Mouse (Mus musculus) MEL (cell line): Measurements from ENCODE around the gene Ispd. TPM values are rescaled to one million over a fixed set of nuclear protein-coding genes. Genes with fewer than 3 reads are reported as not detected.

Source experiments
- DNase-seq: peaks from one replicate; pipeline ENCODE4 v3.0.0; 2011; ENCODE audit warnings: low read depth, low spot score
- H3K27ac ChIP-seq: 2 replicates; pipeline ENCODE4 v1.5.1; 2012; ENCODE audit warnings: low read depth, mild to moderate bottlenecking, control low read depth, low read length, moderate library complexity; ENCODE audit not compliant: control insufficient read depth
- H3K27me3 ChIP-seq, 2 experiments: fragments of 150-350 bp in 1 of 2; sonication (generic) in 1 of 2; 2 replicates each; pipeline ENCODE4 v1.6.1; 2012; ENCODE audit warnings: low read length in 2 of 2, mild to moderate bottlenecking in 2 of 2, improper control_type of control experiment in 1 of 2, moderate library complexity in 1 of 2; ENCODE audit not compliant: insufficient read depth in 2 of 2, control insufficient read depth in 1 of 2
- H3K36me3 ChIP-seq, 2 experiments: 2 replicates each; pipeline ENCODE4 v1.6.1; 2012 to 2014; ENCODE audit warnings: low read length in 2 of 2, improper control_type of control experiment in 1 of 2, inconsistent platforms in 1 of 2, mild to moderate bottlenecking in 1 of 2; ENCODE audit not compliant: insufficient read depth in 2 of 2, control insufficient read depth in 1 of 2
- H3K4me1 ChIP-seq, 2 experiments: fragments of 150-350 bp in 1 of 2; sonication (generic) in 1 of 2; 2 replicates each; pipeline ENCODE4 v1.6.1; 2012; ENCODE audit warnings: low read length in 2 of 2, improper control_type of control experiment in 1 of 2, mild to moderate bottlenecking in 1 of 2; ENCODE audit not compliant: insufficient read depth in 2 of 2, control insufficient read depth in 1 of 2
- H3K4me3 ChIP-seq, 2 experiments: fragments of 150-350 bp in 1 of 2; sonication (generic) in 1 of 2; 2 replicates each; pipeline ENCODE4 v1.5.1; 2012; ENCODE audit warnings: low read depth in 2 of 2, low read length in 2 of 2, mild to moderate bottlenecking in 2 of 2, moderate library complexity in 2 of 2, control low read depth in 1 of 2, improper control_type of control experiment in 1 of 2; ENCODE audit not compliant: control insufficient read depth in 1 of 2, insufficient read depth in 1 of 2
- H3K79me2 ChIP-seq: 2 replicates; pipeline ENCODE4 v1.6.1; 2012; ENCODE audit warnings: mild to moderate bottlenecking, low read length, moderate library complexity; ENCODE audit not compliant: control insufficient read depth, poor library complexity, insufficient read depth
- H3K9ac ChIP-seq: 2 replicates; pipeline ENCODE4 v1.6.1; 2012; ENCODE audit warnings: low read depth, mild to moderate bottlenecking, control low read depth, low read length, moderate library complexity; ENCODE audit not compliant: control insufficient read depth, poor library complexity, severe bottlenecking
- H3K9me3 ChIP-seq: fragments of 150-350 bp; sonication (generic); replicated peaks from 2 replicates; pipeline ENCODE4 v1.6.1; 2012; ENCODE audit warnings: mild to moderate bottlenecking, low read length, improper control_type of control experiment, moderate library complexity; ENCODE audit not compliant: insufficient read depth
- BHLHE40 ChIP-seq: IDR thresholded peaks from 2 replicates; pipeline ENCODE4 v1.6.1; 2012; ENCODE audit warnings: low read depth, mild to moderate bottlenecking, inconsistent platforms, low read length, improper control_type of control experiment, borderline replicate concordance
- CHD1 ChIP-seq: IDR thresholded peaks from 2 replicates; pipeline ENCODE4 v1.6.1; 2012; ENCODE audit warnings: low read depth, mild to moderate bottlenecking, inconsistent platforms, low read length, improper control_type of control experiment
- CHD2 ChIP-seq: IDR thresholded peaks from 2 replicates; pipeline ENCODE4 v1.6.1; 2011; ENCODE audit warnings: low read length, improper control_type of control experiment
- CTCF ChIP-seq, 3 experiments: IDR thresholded peaks in 2 of 3; conservative IDR thresholded peaks in 1 of 3; 2 replicates each; pipeline ENCODE4 v1.5.1; 2011 to 2012; ENCODE audit warnings: low read length in 3 of 3, low read depth in 2 of 3, mild to moderate bottlenecking in 2 of 3, improper control_type of control experiment in 1 of 3, inconsistent platforms in 1 of 3, mixed read lengths in 1 of 3, moderate library complexity in 1 of 3; ENCODE audit not compliant: control insufficient read depth in 1 of 3, insufficient read depth in 1 of 3, poor library complexity in 1 of 3, severe bottlenecking in 1 of 3
- ELF1 ChIP-seq: IDR thresholded peaks from 2 replicates; pipeline ENCODE4 v1.6.1; 2014; ENCODE audit warnings: low read depth, mild to moderate bottlenecking, inconsistent platforms, low read length, improper control_type of control experiment, moderate library complexity
- ETS1 ChIP-seq: IDR thresholded peaks from 2 replicates; pipeline ENCODE4 v1.6.1; 2012; ENCODE audit warnings: low read depth, mild to moderate bottlenecking, inconsistent platforms, low read length, improper control_type of control experiment, moderate library complexity
- GABPA ChIP-seq: IDR thresholded peaks from 2 replicates; pipeline ENCODE4 v1.6.1; 2012; ENCODE audit warnings: low read depth, mild to moderate bottlenecking, inconsistent platforms, low read length, improper control_type of control experiment, moderate library complexity
- GATA1 ChIP-seq: IDR thresholded peaks from 2 replicates; pipeline ENCODE4 v1.6.1; 2011; ENCODE audit warnings: low read depth, low read length, improper control_type of control experiment
- HCFC1 ChIP-seq: IDR thresholded peaks from 2 replicates; pipeline ENCODE4 v1.6.1; 2012; ENCODE audit warnings: low read depth, mild to moderate bottlenecking, inconsistent platforms, low read length, improper control_type of control experiment, moderate library complexity
- KAT2A ChIP-seq: conservative IDR thresholded peaks from 2 replicates; pipeline ENCODE4 v1.6.1; 2012; ENCODE audit warnings: low read depth, low read length, improper control_type of control experiment, inconsistent platforms
- MAFK ChIP-seq: IDR thresholded peaks from 2 replicates; pipeline ENCODE4 v1.6.1; 2011; ENCODE audit warnings: low read depth, mild to moderate bottlenecking, low read length, improper control_type of control experiment, borderline replicate concordance
- MAZ ChIP-seq: IDR thresholded peaks from 2 replicates; pipeline ENCODE4 v1.6.1; 2012; ENCODE audit warnings: low read depth, mild to moderate bottlenecking, inconsistent platforms, low read length, improper control_type of control experiment
- MEF2A ChIP-seq: IDR thresholded peaks from 2 replicates; pipeline ENCODE4 v1.6.1; 2014; ENCODE audit warnings: low read depth, mild to moderate bottlenecking, inconsistent platforms, low read length, improper control_type of control experiment; ENCODE audit not compliant: poor library complexity, insufficient replicate concordance, severe bottlenecking; ENCODE audit errors: extremely low read depth
- MXI1 ChIP-seq: IDR thresholded peaks from 2 replicates; pipeline ENCODE4 v1.6.1; 2011; ENCODE audit warnings: mild to moderate bottlenecking, low read depth, low read length, improper control_type of control experiment
- MYB ChIP-seq: IDR thresholded peaks from 2 replicates; pipeline ENCODE4 v1.6.1; 2011; ENCODE audit warnings: mild to moderate bottlenecking, low read depth, low read length, improper control_type of control experiment
- POLR2A ChIP-seq, 2 experiments: IDR thresholded peaks; 2 replicates each; pipeline ENCODE4 v1.6.1; 2011 to 2012; ENCODE audit warnings: low read length in 2 of 2, mild to moderate bottlenecking in 2 of 2, control low read depth in 1 of 2, improper control_type of control experiment in 1 of 2, low read depth in 1 of 2, moderate library complexity in 1 of 2; ENCODE audit not compliant: control insufficient read depth in 1 of 2, insufficient read depth in 1 of 2, poor library complexity in 1 of 2
- POLR2AphosphoS2 ChIP-seq: IDR thresholded peaks from 2 replicates; pipeline ENCODE4 v1.6.1; 2011; ENCODE audit warnings: low read length, improper control_type of control experiment
- RAD21 ChIP-seq: IDR thresholded peaks from 2 replicates; pipeline ENCODE4 v1.6.1; 2011; ENCODE audit warnings: mild to moderate bottlenecking, low read depth, low read length, improper control_type of control experiment
- RCOR1 ChIP-seq: IDR thresholded peaks from 2 replicates; pipeline ENCODE4 v1.6.1; 2012; ENCODE audit warnings: low read depth, mild to moderate bottlenecking, inconsistent platforms, low read length, improper control_type of control experiment
- SIN3A ChIP-seq: IDR thresholded peaks from 2 replicates; pipeline ENCODE4 v1.6.1; 2012; ENCODE audit warnings: low read length, improper control_type of control experiment, inconsistent platforms
- SMC3 ChIP-seq: IDR thresholded peaks from 2 replicates; pipeline ENCODE4 v1.6.1; 2011; ENCODE audit warnings: low read depth, low read length, improper control_type of control experiment
- UBTF ChIP-seq: IDR thresholded peaks from 2 replicates; pipeline ENCODE4 v1.6.1; 2012; ENCODE audit warnings: low read depth, mild to moderate bottlenecking, inconsistent platforms, low read length, improper control_type of control experiment, moderate library complexity, borderline replicate concordance; ENCODE audit not compliant: insufficient read depth
- ZMIZ1 ChIP-seq: IDR thresholded peaks from 2 replicates; pipeline ENCODE4 v1.6.1; 2012; ENCODE audit warnings: low read depth, mild to moderate bottlenecking, inconsistent platforms, low read length, improper control_type of control experiment, moderate library complexity
- polyA plus RNA-seq, 2 experiments: library from polyadenylated mRNA; stranded (reverse) in 1 of 2; unstranded in 1 of 2; fragments of >175 nt in 1 of 2; fragments of >200 nt in 1 of 2; gene quantifications; 2 replicates each; pipeline versions ENCODE4 v1.2.1 to v1.2.4; 2012; ENCODE audit warnings: low replicate concordance in 2 of 2, low read depth in 1 of 2; ENCODE audit not compliant: insufficient read length in 2 of 2, insufficient read depth in 1 of 2, missing spikeins in 1 of 2
- total RNA-seq: library from RNA; depleted of rRNA; stranded (reverse); fragments of 300-350 nt; gene quantifications from 2 replicates; pipeline ENCODE4 v1.2.3, GENCODE M21; 2012

Ispd gene
- total and polyA plus RNA-seq, 3 experiments, result 2.4 to 54.1 (median 2.8) TPM

- peak; percentile 71 for TF ChIP-seq HCFC1
- peak; percentile 62; the same call in 1 of the 2 replicates for TF ChIP-seq BHLHE40
Observed at GRCm38 (mm10) chr12:36436956-36437355, 55.7 kb downstream of the Ispd start (continued).

GRCm38 (mm10) chr12:36439396-36439795 lies 58.1 kb downstream of the Ispd start:
- Histone ChIP-seq H3K27ac (no peak overlapping the region), H3K27me3 (no peaks in the 10 kb centered on the region), H3K36me3 (peaks cover 0 to 18% of the 10 kb centered on the region in 2 experiments; a peak in 2 of 4 replicates), H3K9me3 (no peaks in the 10 kb centered on the region), H3K4me1 (peaks cover 16 to 20% of the 10 kb centered on the region in 2 experiments), H3K79me2 (no peaks in the 10 kb centered on the region), H3K9ac (no peak overlapping the region), H3K4me3 (no peak overlapping the region)
- TF ChIP-seq CHD2 (no peak), RCOR1 (no peak), GATA1 (no peak), MYB (no peak), KAT2A (no peak), MAFK (no peak), RAD21 (no peak), BHLHE40 (no peak)
- DNase-seq, result peak; percentile 19

- no peak for TF ChIP-seq SMC3
- TF ChIP-seq UBTF, result no peak
- no peak for TF ChIP-seq SIN3A
- TF ChIP-seq GABPA, result no peak
- no peak for TF ChIP-seq MAFK
- TF ChIP-seq RCOR1, result no peak
- no peak for TF ChIP-seq KAT2A
- Histone ChIP-seq H3K27ac (no peak overlapping the region), H3K4me3 (no peak overlapping the region), H3K79me2 (no peaks in the 10 kb centered on the region), H3K4me1 (no peaks in the 10 kb centered on the region), H3K9me3 (no peaks in the 10 kb centered on the region), H3K27me3 (no peaks in the 10 kb centered on the region), H3K36me3 (no peaks in the 10 kb centered on the region), H3K9ac (no peak overlapping the region)
- no peak for DNase-seq
Observed at GRCm38 (mm10) chr12:36456002-36456401, 74.8 kb downstream of the Ispd start.

GRCm38 (mm10) chr12:36457726-36458125 lies 76.5 kb downstream of the Ispd start:
- Histone ChIP-seq H3K9me3 (no peaks in the 10 kb centered on the region), H3K36me3 (no peaks in the 10 kb centered on the region), H3K9ac (no peak overlapping the region), H3K79me2 (no peaks in the 10 kb centered on the region), H3K4me1 (no peaks in the 10 kb centered on the region), H3K4me3 (no peak overlapping the region), H3K27ac (no peak overlapping the region), H3K27me3 (no peaks in the 10 kb centered on the region)
- DNase-seq, result no peak
- TF ChIP-seq ETS1 (no peak), CTCF (IDR thresholded peaks at IDR 0.05 in 2 of 3, conservative IDR thresholded peaks at IDR 0.05 in 1 of 3; ENCODE audit: control insufficient read depth in 1 of 3, insufficient read depth in 1 of 3, low read depth in 2 of 3, low read length in 3 of 3, poor library complexity in 1 of 3, severe bottlenecking in 1 of 3) (no peak), POLR2A (IDR thresholded peaks at IDR 0.05; ENCODE audit: control insufficient read depth in 1 of 2, insufficient read depth in 1 of 2, low read depth in 1 of 2, low read length in 2 of 2, poor library complexity in 1 of 2) (no peak), BHLHE40 (no peak), POLR2AphosphoS2 (no peak), RAD21 (no peak), MAZ (no peak), SMC3 (no peak), MYB (no peak), HCFC1 (no peak), CHD1 (no peak), ZMIZ1 (no peak), MEF2A (no peak), MXI1 (no peak), ELF1 (no peak), RCOR1 (no peak), UBTF (no peak), CHD2 (no peak)
